Mouse (Mus musculus) heart, adult 2 months (tissue): ENCODE data around the gene Fyn. TPM values are rescaled to one million over a fixed set of nuclear protein-coding genes. Genes with fewer than 3 reads are reported as not detected.

Experiments used
- DNase-seq, 2 experiments: peaks; one replicate each; pipeline ENCODE4 v3.0.0; 2021
- H3K27ac ChIP-seq: fragments of 200-600 bp; 2 replicates; pipeline ENCODE4 v1.8.1; 2022
- H3K27me3 ChIP-seq: fragments of 200-500 bp; 2 replicates; pipeline ENCODE4 v1.6.1; 2012; ENCODE audit warnings: mild to moderate bottlenecking, low read length, inconsistent platforms, mixed read lengths; ENCODE audit not compliant: control insufficient read depth, insufficient read depth
- H3K36me3 ChIP-seq: fragments of 200-500 bp; 2 replicates; pipeline ENCODE4 v1.6.1; 2012; ENCODE audit warnings: low read length, inconsistent platforms; ENCODE audit not compliant: control insufficient read depth, insufficient read depth
- H3K4me1 ChIP-seq: fragments of 200-500 bp; 2 replicates; pipeline ENCODE4 v1.6.1; 2011; ENCODE audit warnings: low read length; ENCODE audit not compliant: control insufficient read depth, insufficient read depth
- H3K4me3 ChIP-seq: fragments of 200-600 bp; 2 replicates; pipeline ENCODE4 v1.8.1; 2022
- H3K79me2 ChIP-seq: fragments of 200-500 bp; replicated peaks from 2 replicates; pipeline ENCODE4 v1.6.1; 2012; ENCODE audit warnings: mild to moderate bottlenecking, inconsistent platforms, low read length, moderate library complexity, mixed read lengths; ENCODE audit not compliant: control insufficient read depth, insufficient read depth
- H3K9ac ChIP-seq: fragments of 200-500 bp; 2 replicates; pipeline ENCODE4 v1.6.1; 2012; ENCODE audit warnings: low read depth, mild to moderate bottlenecking, control low read depth, inconsistent platforms, low read length, mixed read lengths
- CTCF ChIP-seq: fragments of 200-600 bp; IDR thresholded peaks from 2 replicates; pipeline ENCODE4 v1.8.1; 2022; ENCODE audit warnings: antibody characterized with exemption, mild to moderate bottlenecking, moderate library complexity
- EP300 ChIP-seq: fragments of 200-500 bp; IDR thresholded peaks from 2 replicates; pipeline ENCODE4 v1.6.1; 2011; ENCODE audit warnings: low read depth, low read length, control low read depth; ENCODE audit not compliant: insufficient read depth
- POLR2A ChIP-seq: fragments of 200-500 bp; IDR thresholded peaks from 2 replicates; pipeline ENCODE4 v1.6.1; 2011; ENCODE audit warnings: mild to moderate bottlenecking, low read depth, low read length, control low read depth; ENCODE audit not compliant: insufficient read depth
- WGBS: fragments of 180-500 bp; shearing (Covaris S2); methylation state at CpG from one replicate; pipeline ENCODE4 v1.1.7; 2018; 5-methylcytosine and 5-hydroxymethylcytosine counted together
- intact Hi-C: fragments of 180-260 bp; cut with DNase I; formaldehyde crosslinking; loops from one replicate; pipeline ENCODE4 v1.15.1; 2025
- polyA plus RNA-seq: library from polyadenylated mRNA; depleted of rRNA; stranded (reverse); fragments of >200 nt; gene quantifications from 2 replicates; pipeline ENCODE4 v1.2.3, GENCODE M21; 2012
- total RNA-seq, 2 experiments: library from RNA; stranded (reverse); gene quantifications; 2 replicates each; pipeline ENCODE4 v1.2.3; 2021

The Fyn gene
- total and polyA plus RNA-seq, 3 experiments: 23.2 to 29.7 (median 26.1) TPM

- no peaks in the 10 kb centered on the region for H3K27me3 ChIP-seq
- H3K9ac ChIP-seq: no peak overlapping the region
- 59% methylated on average over 9 of the region's 9 CpGs for WGBS
- no peak overlapping the region for H3K4me3 ChIP-seq
- intact Hi-C loops: no loop called here
- no peaks in the 10 kb centered on the region for H3K36me3 ChIP-seq
- TF ChIP-seq POLR2A (no peak), EP300 (no peak), CTCF (no peak)
- no peak for DNase-seq
- peaks cover 33% of the 10 kb centered on the region for H3K4me1 ChIP-seq
- H3K79me2 ChIP-seq: no peaks in the 10 kb centered on the region
- H3K27ac ChIP-seq: no peak overlapping the region
Measured at GRCm38 (mm10) chr10:39505007-39505406, 136.4 kb downstream of the Fyn start.

- H3K79me2 ChIP-seq: no peaks in the 10 kb centered on the region
- intact Hi-C loops: no loop called here
- no peaks in the 10 kb centered on the region for H3K27me3 ChIP-seq
- TF ChIP-seq POLR2A: no peak
- no peak for TF ChIP-seq EP300
- no peak for TF ChIP-seq CTCF
- no peak overlapping the region for H3K9ac ChIP-seq
- DNase-seq: no peak
- no peaks in the 10 kb centered on the region for H3K36me3 ChIP-seq
- H3K4me1 ChIP-seq: peaks cover 38% of the 10 kb centered on the region
- 86% methylated on average over 7 of the region's 7 CpGs for WGBS
- H3K27ac ChIP-seq: no peak overlapping the region
- H3K4me3 ChIP-seq: no peak overlapping the region
Measured at GRCm38 (mm10) chr10:39505621-39506020, 137.0 kb downstream of the Fyn start.

DNA sequence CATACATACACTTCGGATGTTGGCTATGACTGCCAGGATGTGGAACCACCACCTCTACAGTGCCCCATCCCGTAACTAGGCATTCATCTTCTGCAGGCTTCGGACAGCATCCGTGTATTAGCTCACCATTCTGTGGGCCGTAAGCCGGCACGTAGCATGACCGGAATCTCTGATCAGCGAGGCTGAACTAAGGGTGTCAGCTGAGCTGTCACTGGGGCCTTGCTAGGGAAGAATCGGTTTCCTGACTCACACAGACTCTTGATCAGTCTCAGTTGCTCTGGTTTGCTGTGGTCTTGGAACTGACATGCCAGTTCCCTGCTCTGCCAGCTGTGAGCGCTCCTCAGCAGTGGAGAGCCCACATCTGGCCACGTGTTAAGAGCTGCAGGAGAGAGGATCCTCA lies 137.7 kb downstream of the Fyn start:
- Histone ChIP-seq H3K27me3 (no peaks in the 10 kb centered on the region), H3K4me1 (peaks cover 38% of the 10 kb centered on the region), H3K9ac (no peak overlapping the region), H3K4me3 (no peak overlapping the region), H3K79me2 (no peaks in the 10 kb centered on the region), H3K36me3 (no peaks in the 10 kb centered on the region), H3K27ac (peak overlapping the region; percentile 31)
- intact Hi-C loops: no loop called here
- 85% methylated on average over 12 of the region's 12 CpGs for WGBS
- TF ChIP-seq EP300 (no peak), CTCF (no peak), POLR2A (no peak)
- no peak for DNase-seq

DNA sequence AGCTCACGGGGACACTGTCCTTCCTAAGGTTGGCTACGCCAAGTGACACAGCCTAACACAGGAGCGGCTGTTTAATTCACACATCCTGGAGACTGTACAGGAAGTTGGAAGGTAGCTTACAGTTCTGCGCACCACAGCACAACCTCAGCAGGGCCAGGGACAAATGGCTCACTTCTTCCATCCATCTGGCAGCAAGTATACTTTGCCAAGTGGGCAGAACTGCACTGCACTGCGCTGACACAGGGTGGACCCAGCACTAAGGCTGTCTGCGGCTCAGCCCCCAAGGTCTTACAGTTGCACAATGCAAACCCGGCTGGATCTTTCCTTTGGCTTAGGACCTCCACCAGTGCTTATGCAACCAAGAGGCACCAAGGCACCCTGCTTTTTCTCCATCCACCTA lies 138.2 kb downstream of the Fyn start:
- H3K9ac ChIP-seq: no peak overlapping the region
- WGBS: 62% methylated on average over 7 of the region's 7 CpGs
- no peaks in the 10 kb centered on the region; the same call in 1 of the 2 replicates for H3K79me2 ChIP-seq
- intact Hi-C loops: no loop called here
- no peaks in the 10 kb centered on the region for H3K36me3 ChIP-seq
- H3K27me3 ChIP-seq: no peaks in the 10 kb centered on the region
- TF ChIP-seq POLR2A (no peak), CTCF (peak; percentile 18), EP300 (peak; percentile 42; the same call in 1 of the 2 replicates)
- peak; percentile 60 to 74 for DNase-seq
- H3K4me1 ChIP-seq: peaks cover 35% of the 10 kb centered on the region
- H3K27ac ChIP-seq: peak overlapping the region; percentile 31; the same call in 1 of the 2 replicates
- H3K4me3 ChIP-seq: no peak overlapping the region

DNA sequence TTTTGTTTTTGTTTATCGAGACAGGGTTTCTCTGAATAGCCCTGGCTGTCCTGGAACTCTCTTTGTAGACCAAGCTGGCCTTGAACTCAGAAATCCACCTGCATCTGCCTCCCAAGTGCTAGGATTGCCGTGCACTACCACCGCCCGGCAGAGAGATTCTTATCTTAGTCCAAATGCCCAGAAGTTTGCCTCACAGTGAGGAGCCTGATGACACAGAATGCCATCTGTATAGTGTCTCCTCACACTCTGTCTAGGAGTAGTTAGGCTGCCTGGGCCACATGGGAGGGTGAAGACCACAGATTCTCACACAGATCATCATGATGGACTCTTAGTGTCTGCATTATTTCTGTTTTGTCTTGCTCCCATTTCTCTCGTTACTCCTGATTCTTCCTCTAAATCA lies 140.1 kb downstream of the Fyn start:
- peaks cover 26% of the 10 kb centered on the region for H3K4me1 ChIP-seq
- TF ChIP-seq CTCF (no peak), EP300 (no peak), POLR2A (no peak)
- DNase-seq: no peak
- H3K36me3 ChIP-seq: no peaks in the 10 kb centered on the region
- H3K79me2 ChIP-seq: no peaks in the 10 kb centered on the region; the same call in 1 of the 2 replicates
- no peak overlapping the region for H3K4me3 ChIP-seq
- H3K9ac ChIP-seq: no peak overlapping the region
- H3K27me3 ChIP-seq: no peaks in the 10 kb centered on the region
- intact Hi-C loops: no loop called here
- H3K27ac ChIP-seq: no peak overlapping the region
- 88% methylated on average over 5 of the region's 5 CpGs for WGBS

DNA sequence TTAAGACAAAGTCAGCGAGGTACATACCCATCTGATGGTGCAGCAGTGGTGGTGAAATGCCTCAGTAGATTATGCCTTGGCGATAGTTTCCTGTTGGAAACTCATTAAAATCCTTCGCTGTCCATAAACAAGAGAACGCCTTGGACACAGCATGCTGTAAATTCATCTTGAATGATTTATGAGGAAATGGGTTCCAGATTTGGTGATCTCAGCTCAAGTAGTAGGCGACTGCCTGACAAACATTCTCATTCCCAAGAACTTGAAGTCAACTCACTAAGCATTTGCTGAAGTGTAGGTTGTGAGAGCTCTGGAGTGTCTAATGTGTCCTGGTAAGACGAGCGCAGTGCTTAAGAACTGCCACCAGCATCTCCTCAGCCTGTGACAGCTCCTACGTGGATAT lies 141.3 kb downstream of the Fyn start:
- no peak for TF ChIP-seq POLR2A
- TF ChIP-seq CTCF: no peak
- no peak for TF ChIP-seq EP300
- 59% methylated on average over 8 of the region's 8 CpGs for WGBS
- intact Hi-C loops: no loop called here

More for the DNA sequence above, 141.3 kb downstream of the Fyn start:
- Histone ChIP-seq H3K4me3 (no peak overlapping the region), H3K36me3 (no peaks in the 10 kb centered on the region), H3K79me2 (no peaks in the 10 kb centered on the region; the same call in 1 of the 2 replicates), H3K9ac (no peak overlapping the region), H3K27me3 (no peaks in the 10 kb centered on the region), H3K4me1 (peaks cover 26% of the 10 kb centered on the region), H3K27ac (no peak overlapping the region; the same call in 1 of the 2 replicates)
- DNase-seq: no peak
